Mouse (Mus musculus): ENCODE results near the gene Pde4dip. TPM values are rescaled to one million over a fixed set of nuclear protein-coding genes. Genes with fewer than 3 reads are reported as not detected.

The Pde4dip gene
- polyA plus RNA-seq, 1 experiment from 2014 or later = 7.1 TPM

DNA sequence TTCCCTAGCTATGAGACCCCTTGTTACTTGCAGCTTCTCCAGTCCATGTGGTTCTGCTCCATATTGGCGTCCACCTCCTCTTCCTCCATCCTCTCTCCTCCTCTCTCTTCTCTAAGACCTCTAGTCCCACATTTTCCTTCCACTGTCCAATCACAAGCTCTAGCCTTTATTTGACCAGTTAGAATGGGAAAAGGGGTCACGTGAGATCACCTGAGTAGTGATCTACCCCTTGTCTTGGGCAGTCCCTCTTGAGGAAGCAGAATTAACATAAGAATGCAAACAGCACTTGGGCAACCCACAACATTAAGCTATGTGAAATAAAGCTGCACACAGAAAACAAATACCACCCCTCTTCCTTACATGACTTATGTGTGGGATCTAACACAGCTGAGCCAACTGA, 160.7 kb downstream of the Pde4dip start:
- no peak for DNase-seq (ENCODE audit: low spot score)
- TF ChIP-seq CTCF (IDR thresholded peaks at IDR 0.05) = no peak
- TF ChIP-seq EP300 (IDR thresholded peaks at IDR 0.05) = no peak

GRCm38 (mm10) chr3:97719116-97719515, 169.4 kb downstream of the Pde4dip start:
- 0 out of 2 replicates have a peak, but pooled peaks cover 4% of the 10 kb centered on the region for H3K9me3 ChIP-seq (ENCODE audit: low read length)
- no peaks in the 10 kb centered on the region for H3K36me3 ChIP-seq (ENCODE audit: insufficient read depth, low read length)
- H3K9ac ChIP-seq (replicated peaks; ENCODE audit: low read depth) = no peak overlapping the region
- DNase-seq (ENCODE audit: low spot score) = no peak
- ATAC-seq = no peak
- no peaks in the 10 kb centered on the region for H3K4me1 ChIP-seq (ENCODE audit: insufficient read depth, low read depth, low read length)
- no peaks in the 10 kb centered on the region for H3K27me3 ChIP-seq (replicated peaks; ENCODE audit: insufficient read depth, low read length)
- TF ChIP-seq EP300 (IDR thresholded peaks at IDR 0.05) = no peak
- no peak for TF ChIP-seq CTCF (IDR thresholded peaks at IDR 0.05)
- H3K27ac ChIP-seq (ENCODE audit: low read length) = no peak overlapping the region
- 78% methylated on average over 9 of the region's 9 CpGs for whole genome bisulfite sequencing
- H3K4me3 ChIP-seq (ENCODE audit: low read depth, low read length) = no peak overlapping the region
- no peak overlapping the region for H3K4me2 ChIP-seq (replicated peaks; ENCODE audit: low read depth, low read length)

More for the DNA sequence above, 160.7 kb downstream of the Pde4dip start:
- Histone ChIP-seq H3K27me3 (replicated peaks; ENCODE audit: insufficient read depth, low read length) (no peaks in the 10 kb centered on the region), H3K4me2 (replicated peaks; ENCODE audit: low read depth, low read length) (no peak overlapping the region), H3K4me3 (ENCODE audit: low read depth, low read length) (no peak overlapping the region), H3K4me1 (ENCODE audit: insufficient read depth, low read depth, low read length) (no peaks in the 10 kb centered on the region), H3K9ac (replicated peaks; ENCODE audit: low read depth) (no peak overlapping the region), H3K36me3 (ENCODE audit: insufficient read depth, low read length) (no peaks in the 10 kb centered on the region), H3K9me3 (ENCODE audit: low read length) (0 out of 2 replicates have a peak, but pooled peaks cover 4% of the 10 kb centered on the region), H3K27ac (ENCODE audit: low read length) (no peak overlapping the region)
- no peak for ATAC-seq
- 78% methylated on average over 2 of the region's 2 CpGs for WGBS

DNA sequence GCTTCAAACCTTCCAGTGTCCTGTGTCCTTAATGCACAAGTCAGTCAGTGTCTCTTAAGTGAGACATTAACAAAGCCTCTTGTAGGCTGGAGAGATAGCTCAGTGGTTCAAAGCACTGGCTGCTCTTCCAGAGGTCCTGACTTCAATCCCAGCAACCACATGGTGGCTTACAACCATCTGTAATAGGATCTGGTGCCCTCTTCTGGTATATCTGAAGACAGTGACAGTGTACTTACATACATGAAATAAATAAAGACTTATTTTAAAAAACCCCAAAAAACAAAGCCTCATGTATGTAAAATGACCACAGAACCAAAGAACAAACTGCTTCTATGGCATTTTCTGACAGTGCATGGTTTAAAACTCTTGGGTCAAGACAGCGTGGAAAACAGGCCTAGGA, 172.6 kb downstream of the Pde4dip start:
- DNase-seq (ENCODE audit: low spot score) (no peak), ATAC-seq (no peak)
- no peaks in the 10 kb centered on the region for H3K36me3 ChIP-seq (ENCODE audit: insufficient read depth, low read length)
- 84% methylated on average over 1 of the region's 1 CpGs for WGBS
- H3K9ac ChIP-seq (replicated peaks; ENCODE audit: low read depth) = no peak overlapping the region
- no peak overlapping the region for H3K4me2 ChIP-seq (replicated peaks; ENCODE audit: low read depth, low read length)
- H3K4me3 ChIP-seq (ENCODE audit: low read depth, low read length) = no peak overlapping the region
- H3K9me3 ChIP-seq (ENCODE audit: low read length) = no peaks in the 10 kb centered on the region
- H3K4me1 ChIP-seq (ENCODE audit: insufficient read depth, low read depth, low read length) = no peaks in the 10 kb centered on the region
- H3K27ac ChIP-seq (ENCODE audit: low read length) = no peak overlapping the region
- no peaks in the 10 kb centered on the region for H3K27me3 ChIP-seq (replicated peaks; ENCODE audit: insufficient read depth, low read length)
- TF ChIP-seq EP300 (IDR thresholded peaks at IDR 0.05) = no peak
- TF ChIP-seq CTCF (IDR thresholded peaks at IDR 0.05) = no peak

- ATAC-seq = no peak
- H3K4me2 ChIP-seq (replicated peaks; ENCODE audit: low read depth, low read length) = no peak overlapping the region
- no peaks in the 10 kb centered on the region for H3K4me1 ChIP-seq (ENCODE audit: insufficient read depth, low read depth, low read length)
- no peaks in the 10 kb centered on the region for H3K9me3 ChIP-seq (ENCODE audit: low read length)
- DNase-seq (ENCODE audit: low spot score) = no peak
- TF ChIP-seq CTCF (IDR thresholded peaks at IDR 0.05) = no peak
- no peak for TF ChIP-seq EP300 (IDR thresholded peaks at IDR 0.05)
- no peaks in the 10 kb centered on the region for H3K36me3 ChIP-seq (ENCODE audit: insufficient read depth, low read length)
- H3K27me3 ChIP-seq (replicated peaks; ENCODE audit: insufficient read depth, low read length) = no peaks in the 10 kb centered on the region
- H3K4me3 ChIP-seq (ENCODE audit: low read depth, low read length) = no peak overlapping the region
- H3K9ac ChIP-seq (replicated peaks; ENCODE audit: low read depth) = no peak overlapping the region
- H3K27ac ChIP-seq (ENCODE audit: low read length) = no peak overlapping the region
- 44% methylated on average over 5 of the region's 5 CpGs for WGBS
Measured at GRCm38 (mm10) chr3:97710881-97711280, 177.6 kb downstream of the Pde4dip start.

DNA sequence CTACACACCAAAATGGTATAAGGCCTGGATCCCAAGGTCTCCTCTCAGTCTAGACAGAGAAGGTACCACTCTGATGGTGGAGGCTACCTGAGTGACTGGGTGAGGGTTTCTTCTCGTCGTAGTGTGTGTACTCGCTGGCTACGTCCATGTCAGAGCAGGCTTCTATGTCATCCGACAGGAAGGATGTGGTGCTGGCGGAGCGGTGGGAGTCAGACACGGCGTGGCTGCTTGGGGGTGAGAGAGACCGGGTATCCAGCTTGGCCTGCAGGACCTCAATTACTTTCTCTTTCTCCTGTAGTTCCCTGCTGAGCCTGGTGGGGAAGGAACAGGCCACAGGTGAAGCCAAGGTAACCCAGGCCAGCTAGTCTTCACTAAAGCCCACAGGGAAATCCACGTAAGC, 178.4 kb downstream of the Pde4dip start:
- Histone ChIP-seq H3K36me3 (ENCODE audit: insufficient read depth, low read length) (no peaks in the 10 kb centered on the region), H3K4me3 (ENCODE audit: low read depth, low read length) (no peak overlapping the region), H3K27ac (ENCODE audit: low read length) (no peak overlapping the region), H3K4me1 (ENCODE audit: insufficient read depth, low read depth, low read length) (no peaks in the 10 kb centered on the region), H3K9ac (replicated peaks; ENCODE audit: low read depth) (no peak overlapping the region), H3K27me3 (replicated peaks; ENCODE audit: insufficient read depth, low read length) (no peaks in the 10 kb centered on the region), H3K4me2 (replicated peaks; ENCODE audit: low read depth, low read length) (no peak overlapping the region), H3K9me3 (ENCODE audit: low read length) (no peaks in the 10 kb centered on the region)
- TF ChIP-seq CTCF (IDR thresholded peaks at IDR 0.05) = peak; percentile 9; the same call in 1 of the 2 replicates
- no peak for TF ChIP-seq EP300 (IDR thresholded peaks at IDR 0.05)
- WGBS = 81% methylated on average over 11 of the region's 11 CpGs
- ATAC-seq (no peak), DNase-seq (ENCODE audit: low spot score) (no peak)

GRCm38 (mm10) chr3:97706561-97706960, 181.9 kb downstream of the Pde4dip start:
- H3K4me1 ChIP-seq (ENCODE audit: insufficient read depth, low read depth, low read length) = no peaks in the 10 kb centered on the region
- no peaks in the 10 kb centered on the region for H3K27me3 ChIP-seq (replicated peaks; ENCODE audit: insufficient read depth, low read length)
- TF ChIP-seq EP300 (IDR thresholded peaks at IDR 0.05) = no peak
- TF ChIP-seq CTCF (IDR thresholded peaks at IDR 0.05) = no peak
- no peaks in the 10 kb centered on the region for H3K9me3 ChIP-seq (ENCODE audit: low read length)
- H3K4me2 ChIP-seq (replicated peaks; ENCODE audit: low read depth, low read length) = no peak overlapping the region
- H3K27ac ChIP-seq (ENCODE audit: low read length) = no peak overlapping the region
- no peak overlapping the region for H3K9ac ChIP-seq (replicated peaks; ENCODE audit: low read depth)
- no peak overlapping the region for H3K4me3 ChIP-seq (ENCODE audit: low read depth, low read length)
- DNase-seq (ENCODE audit: low spot score) = no peak
- no peaks in the 10 kb centered on the region for H3K36me3 ChIP-seq (ENCODE audit: insufficient read depth, low read length)
- no peak for ATAC-seq
- 82% methylated on average over 4 of the region's 4 CpGs for WGBS

DNA sequence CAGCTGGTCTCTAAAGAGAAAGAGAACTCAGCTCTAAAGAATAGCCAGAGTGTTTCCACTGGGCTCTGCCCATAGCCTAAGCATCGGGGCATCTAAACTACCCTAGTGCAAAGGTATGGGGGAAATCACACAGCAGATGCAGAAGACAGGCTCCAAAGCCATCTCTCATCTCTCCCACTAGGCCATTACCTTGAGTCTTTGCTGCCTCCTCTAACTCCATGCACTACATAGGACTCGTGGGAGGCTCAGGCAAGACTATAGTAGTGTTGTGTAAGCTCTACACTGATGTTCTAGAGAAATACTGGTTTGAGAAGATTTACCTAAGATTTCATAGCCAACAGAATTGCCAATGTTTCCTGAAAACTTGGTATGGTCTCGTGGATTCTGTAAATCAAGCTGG, 183.0 kb downstream of the Pde4dip start:
- 76% methylated on average over 3 of the region's 3 CpGs for WGBS
- H3K27ac ChIP-seq (ENCODE audit: low read length) = no peak overlapping the region
- no peak for TF ChIP-seq CTCF (IDR thresholded peaks at IDR 0.05)
- no peak for TF ChIP-seq EP300 (IDR thresholded peaks at IDR 0.05)
- no peak overlapping the region for H3K9ac ChIP-seq (replicated peaks; ENCODE audit: low read depth)
- H3K4me3 ChIP-seq (ENCODE audit: low read depth, low read length) = no peak overlapping the region
- no peaks in the 10 kb centered on the region for H3K4me1 ChIP-seq (ENCODE audit: insufficient read depth, low read depth, low read length)
- DNase-seq (ENCODE audit: low spot score) (no peak), ATAC-seq (no peak)
- H3K36me3 ChIP-seq (ENCODE audit: insufficient read depth, low read length) = no peaks in the 10 kb centered on the region
- no peaks in the 10 kb centered on the region for H3K27me3 ChIP-seq (replicated peaks; ENCODE audit: insufficient read depth, low read length)
- no peaks in the 10 kb centered on the region for H3K9me3 ChIP-seq (ENCODE audit: low read length)
- H3K4me2 ChIP-seq (replicated peaks; ENCODE audit: low read depth, low read length) = no peak overlapping the region
